Mouse (Mus musculus): Measurements from ENCODE around the gene Abhd2. TPM values are rescaled to one million over a fixed set of nuclear protein-coding genes. Genes with fewer than 3 reads are reported as not detected.

Abhd2 gene
- polyA plus RNA-seq, 1 experiment from 2014 or later, result 13.9 TPM

DNA sequence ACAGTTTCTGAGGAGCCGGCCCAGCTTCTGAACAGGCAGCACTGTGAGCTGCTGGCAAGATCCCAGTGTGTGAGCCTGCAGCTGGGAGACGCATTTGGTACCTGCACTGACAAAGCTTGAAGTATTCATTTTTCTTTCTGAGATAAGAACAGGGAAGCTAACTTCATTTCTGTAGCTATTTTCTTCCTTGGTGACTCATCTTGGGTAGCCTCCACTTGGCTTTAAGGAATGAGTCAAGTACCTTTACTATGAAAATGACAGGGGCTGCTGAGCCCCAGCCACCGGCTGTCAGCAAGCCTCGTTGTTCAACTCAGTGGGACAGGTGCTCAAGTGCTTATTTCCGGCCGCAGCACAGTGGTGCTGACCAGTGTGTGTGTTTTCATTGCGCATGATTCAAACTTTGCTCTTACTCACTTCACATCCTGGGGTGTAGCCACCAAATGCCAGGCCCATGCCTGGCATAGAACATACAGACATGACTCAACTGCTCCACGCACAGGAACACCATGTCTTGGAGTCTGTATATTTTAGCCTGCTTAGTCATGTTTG is 63.4 kb downstream of the Abhd2 start:
- H3K27me3 ChIP-seq, result no peaks in the 10 kb centered on the region
- no peaks in the 10 kb centered on the region for H3K9me3 ChIP-seq
- H3K36me3 ChIP-seq, result peaks cover 21% of the 10 kb centered on the region
- no peak overlapping the region for H3K27ac ChIP-seq
- no peak overlapping the region for H3K9ac ChIP-seq
- 93% methylated on average over 8 of the region's 8 CpGs for WGBS
- ATAC-seq (ENCODE audit: insufficient number of reproducible peaks, insufficient read depth, low FRiP score, low TSS enrichment, low read depth), result no peak
- H3K4me3 ChIP-seq, result no peak overlapping the region
- no peak overlapping the region for H3K4me2 ChIP-seq
- H3K4me1 ChIP-seq, result no peaks in the 10 kb centered on the region

DNA sequence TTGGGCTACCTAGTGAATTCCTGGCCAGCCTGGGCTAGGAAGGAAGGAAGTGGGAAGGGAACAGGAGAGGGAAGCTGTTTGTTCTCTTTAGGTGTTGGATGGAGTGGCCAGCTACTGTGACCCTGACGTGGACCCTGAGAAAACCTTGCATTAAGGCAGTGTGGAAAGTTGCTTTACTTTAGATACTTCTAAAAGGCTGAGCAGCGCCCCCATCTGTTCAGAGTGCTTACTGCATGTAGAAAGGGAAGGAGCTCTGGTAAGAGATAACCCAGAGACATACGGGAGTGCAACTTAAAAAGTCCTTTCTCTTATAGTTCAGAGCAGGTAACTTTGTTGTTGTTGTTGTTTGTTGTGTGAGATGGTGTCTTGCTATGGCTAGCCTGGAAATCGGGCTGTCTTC is 72.9 kb downstream of the Abhd2 start:
- Histone ChIP-seq H3K4me1 (no peaks in the 10 kb centered on the region), H3K36me3 (peaks cover 51% of the 10 kb centered on the region), H3K27ac (no peak overlapping the region), H3K9me3 (no peaks in the 10 kb centered on the region), H3K4me3 (no peak overlapping the region), H3K9ac (no peak overlapping the region), H3K27me3 (no peaks in the 10 kb centered on the region), H3K4me2 (no peak overlapping the region)
- WGBS, result 48% methylated on average over 4 of the region's 4 CpGs
- ATAC-seq (ENCODE audit: insufficient number of reproducible peaks, insufficient read depth, low FRiP score, low TSS enrichment, low read depth), result no peak

DNA sequence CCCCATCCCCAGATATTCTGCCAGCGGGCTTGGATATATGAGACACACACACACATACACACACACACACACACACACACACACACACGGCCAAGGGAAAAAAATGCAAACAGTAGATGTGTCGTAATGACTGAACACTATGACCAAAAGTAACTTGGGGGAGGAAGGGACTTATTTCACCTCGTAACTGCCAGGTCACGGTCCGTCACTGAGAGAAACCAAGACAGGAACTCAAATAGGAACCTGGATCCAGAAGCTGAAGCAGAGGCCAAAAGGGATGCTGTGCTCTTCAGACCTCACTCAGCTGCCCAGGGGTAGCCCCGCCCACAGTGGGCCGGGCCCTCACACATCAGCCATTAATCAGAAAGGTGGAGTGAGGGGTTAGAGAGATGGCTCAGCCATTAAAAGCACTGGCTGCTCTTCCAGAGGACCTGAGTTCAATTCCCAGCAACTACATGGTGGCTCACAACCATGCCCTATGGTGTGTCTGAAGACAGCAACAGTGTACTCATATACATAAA is 73.6 kb downstream of the Abhd2 start:
- H3K4me2 ChIP-seq, result no peak overlapping the region

DNA sequence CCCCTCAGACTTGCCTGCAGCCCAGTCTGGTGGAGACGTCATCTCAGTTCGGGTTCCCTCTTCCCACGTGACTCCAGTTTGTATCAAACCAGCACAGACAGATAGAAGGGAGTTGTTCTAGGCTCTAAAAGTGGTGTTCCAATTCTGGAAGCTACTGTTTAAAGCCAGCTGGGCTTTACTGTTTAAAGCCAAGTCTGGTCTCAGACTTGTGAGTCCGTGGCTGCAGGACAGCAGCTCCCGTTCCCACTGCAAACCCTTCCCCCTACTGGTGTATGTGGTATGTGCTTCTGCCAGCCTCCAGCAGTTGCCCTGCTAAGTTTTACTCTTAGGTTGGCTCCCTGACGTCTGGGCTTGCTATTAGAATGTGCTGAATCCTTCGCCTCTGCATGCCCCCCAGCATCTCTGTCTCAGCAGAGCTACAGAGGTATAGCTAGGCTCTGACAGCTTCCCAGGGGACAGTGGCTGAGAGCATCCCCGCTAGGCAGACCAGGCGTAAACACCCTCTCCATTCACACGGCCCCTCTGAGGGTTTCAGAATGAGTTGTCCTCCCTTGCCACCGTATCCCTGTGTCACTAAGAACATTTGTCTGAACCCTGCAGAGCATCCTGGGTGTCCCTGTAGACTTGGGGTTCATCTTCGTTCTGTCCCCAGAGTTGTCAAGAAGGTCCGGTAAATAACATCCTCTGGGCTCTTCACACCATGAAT is 74.3 kb downstream of the Abhd2 start:
- no peak for ATAC-seq (ENCODE audit: insufficient number of reproducible peaks, insufficient read depth, low FRiP score, low TSS enrichment, low read depth)
- Histone ChIP-seq H3K36me3 (peaks cover 62% of the 10 kb centered on the region), H3K9ac (no peak overlapping the region), H3K27ac (no peak overlapping the region), H3K9me3 (no peaks in the 10 kb centered on the region), H3K4me3 (no peak overlapping the region), H3K27me3 (no peaks in the 10 kb centered on the region), H3K4me1 (no peaks in the 10 kb centered on the region), H3K4me2 (no peak overlapping the region)
- 69% methylated on average over 13 of the region's 13 CpGs for WGBS

More for the DNA sequence above, 73.6 kb downstream of the Abhd2 start:
- Histone ChIP-seq H3K4me1 (no peaks in the 10 kb centered on the region), H3K27ac (no peak overlapping the region), H3K27me3 (no peaks in the 10 kb centered on the region), H3K4me3 (no peak overlapping the region), H3K9ac (no peak overlapping the region), H3K9me3 (no peaks in the 10 kb centered on the region), H3K36me3 (peaks cover 57% of the 10 kb centered on the region)
- no peak for ATAC-seq (ENCODE audit: insufficient number of reproducible peaks, insufficient read depth, low FRiP score, low TSS enrichment, low read depth)
- 73% methylated on average over 8 of the region's 8 CpGs for WGBS

DNA sequence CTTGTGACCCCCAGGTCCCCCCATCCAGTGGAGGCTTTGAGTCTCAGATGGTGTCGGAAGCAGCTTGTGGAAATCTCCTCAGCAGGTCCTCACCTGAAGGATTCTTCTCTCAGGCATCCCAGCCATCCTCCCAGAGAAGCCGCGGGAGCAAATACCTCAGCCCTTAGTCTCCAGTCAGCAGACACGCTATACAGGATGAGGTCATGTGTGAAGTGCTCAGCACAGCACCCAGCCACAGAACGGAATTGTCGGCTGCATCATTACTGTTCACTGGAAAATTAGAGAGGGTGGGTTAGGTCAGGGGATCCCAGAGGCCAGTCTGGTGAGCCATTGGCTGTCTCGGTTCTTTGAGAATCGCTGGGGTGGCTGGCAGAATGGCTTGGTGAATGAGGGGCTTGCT is 75.8 kb downstream of the Abhd2 start:
- no peak overlapping the region for H3K9ac ChIP-seq
- WGBS, result 84% methylated on average over 8 of the region's 8 CpGs
- no peaks in the 10 kb centered on the region for H3K4me1 ChIP-seq
- H3K9me3 ChIP-seq, result no peaks in the 10 kb centered on the region
- H3K36me3 ChIP-seq, result peaks cover 56% of the 10 kb centered on the region
- H3K4me2 ChIP-seq, result no peak overlapping the region
- no peak overlapping the region for H3K4me3 ChIP-seq
- no peaks in the 10 kb centered on the region for H3K27me3 ChIP-seq
- no peak for ATAC-seq (ENCODE audit: insufficient number of reproducible peaks, insufficient read depth, low FRiP score, low TSS enrichment, low read depth)
- H3K27ac ChIP-seq, result no peak overlapping the region

DNA sequence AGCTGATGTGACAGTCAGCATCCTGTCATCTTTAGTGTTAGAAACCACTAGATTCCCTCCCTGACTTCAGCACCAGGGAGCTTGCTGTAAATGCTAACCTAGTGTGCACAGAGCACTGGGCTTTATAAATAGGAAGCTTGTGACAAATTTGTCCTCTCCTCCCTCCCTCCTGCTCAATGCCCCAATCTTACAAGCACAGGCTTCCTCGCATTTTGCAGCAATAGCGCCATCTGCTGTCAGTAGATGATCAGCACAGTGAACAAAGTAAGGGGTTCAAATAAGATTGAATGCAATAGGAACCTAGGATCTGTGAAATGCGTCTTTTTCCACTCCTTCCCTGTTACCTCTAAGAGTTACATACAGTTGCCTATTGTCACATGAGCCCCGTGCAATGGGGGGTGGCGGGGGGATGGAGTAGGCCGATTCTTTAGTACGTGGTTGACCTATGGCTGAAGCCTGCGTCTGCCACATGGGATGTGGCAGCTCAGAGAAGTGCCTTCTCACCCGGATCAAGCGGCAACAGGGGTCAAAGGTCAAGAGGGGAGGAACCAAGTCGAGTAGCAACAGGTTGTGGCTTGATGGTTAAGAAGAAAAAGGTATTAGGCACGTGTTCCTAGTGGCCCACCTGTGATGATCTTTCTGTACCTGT is 76.9 kb downstream of the Abhd2 start:
- no peak for ATAC-seq (ENCODE audit: insufficient number of reproducible peaks, insufficient read depth, low FRiP score, low TSS enrichment, low read depth)
- Histone ChIP-seq H3K4me2 (no peak overlapping the region), H3K4me3 (no peak overlapping the region), H3K4me1 (no peaks in the 10 kb centered on the region), H3K36me3 (peaks cover 56% of the 10 kb centered on the region), H3K27ac (no peak overlapping the region), H3K9me3 (no peaks in the 10 kb centered on the region), H3K27me3 (no peaks in the 10 kb centered on the region), H3K9ac (no peak overlapping the region)
- WGBS, result 32% methylated on average over 12 of the region's 12 CpGs

DNA sequence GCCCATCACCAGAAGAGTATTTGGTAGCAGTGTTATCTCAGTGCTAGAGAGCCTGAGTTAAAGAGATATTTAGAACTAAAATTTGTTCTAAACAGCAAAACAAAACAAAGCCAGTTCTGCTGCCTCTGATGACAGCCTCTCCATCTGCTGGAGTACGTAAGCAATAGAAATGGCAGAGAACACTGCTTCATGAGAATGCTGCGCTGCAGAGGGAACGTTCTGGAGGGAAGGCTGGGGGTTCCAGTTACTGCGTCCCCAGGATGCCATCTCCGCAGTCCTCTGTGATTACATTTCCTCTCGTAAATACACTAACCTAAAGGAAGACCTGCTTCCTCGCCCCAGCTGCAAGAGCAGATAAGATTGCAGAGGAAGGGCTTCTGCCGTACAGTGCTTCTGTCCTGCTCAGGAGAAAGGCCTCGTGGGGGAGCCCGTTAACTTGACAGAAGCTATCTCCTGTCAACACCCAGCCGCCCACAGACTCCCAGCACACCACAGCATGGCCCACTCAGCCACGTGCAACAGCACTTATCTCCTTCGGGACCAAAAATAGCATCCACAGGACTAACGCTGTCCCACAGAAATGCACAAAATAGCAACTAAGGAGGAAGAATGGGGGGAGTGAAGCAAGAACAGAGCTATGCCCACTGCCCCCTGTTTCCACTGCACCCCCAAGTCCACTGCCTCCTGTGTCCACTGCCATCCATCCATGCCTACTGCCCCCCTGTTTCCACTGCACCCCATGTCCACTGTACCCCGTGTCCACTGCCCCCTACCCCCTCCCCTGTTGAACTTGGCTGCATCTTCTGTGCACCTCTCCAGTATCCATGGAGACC is 85.6 kb downstream of the Abhd2 start:
- no peaks in the 10 kb centered on the region for H3K9me3 ChIP-seq
- 80% methylated on average over 15 of the region's 15 CpGs for WGBS
- no peak overlapping the region for H3K4me3 ChIP-seq
- no peak overlapping the region for H3K4me2 ChIP-seq
- H3K9ac ChIP-seq, result no peak overlapping the region
- H3K36me3 ChIP-seq, result peaks cover 73% of the 10 kb centered on the region
- H3K27me3 ChIP-seq, result no peaks in the 10 kb centered on the region
- H3K4me1 ChIP-seq, result 0 out of 2 replicates have a peak, but pooled peaks cover 3% of the 10 kb centered on the region
- no peak for ATAC-seq (ENCODE audit: insufficient number of reproducible peaks, insufficient read depth, low FRiP score, low TSS enrichment, low read depth)
- no peak overlapping the region for H3K27ac ChIP-seq

GRCm38 (mm10) chr7:79359183-79359435 is 86.1 kb downstream of the Abhd2 start:
- Histone ChIP-seq H3K4me1 (0 out of 2 replicates have a peak, but pooled peaks cover 3% of the 10 kb centered on the region), H3K9ac (no peak overlapping the region), H3K36me3 (peaks cover 72% of the 10 kb centered on the region), H3K4me3 (no peak overlapping the region), H3K9me3 (no peaks in the 10 kb centered on the region), H3K27me3 (no peaks in the 10 kb centered on the region), H3K4me2 (no peak overlapping the region), H3K27ac (no peak overlapping the region)
- 88% methylated on average over 3 of the region's 3 CpGs for WGBS
- no peak for ATAC-seq (ENCODE audit: insufficient number of reproducible peaks, insufficient read depth, low FRiP score, low TSS enrichment, low read depth)

GRCm38 (mm10) chr7:79360056-79360455 is 87.1 kb downstream of the Abhd2 start:
- H3K27me3 ChIP-seq, result no peaks in the 10 kb centered on the region
- no peak overlapping the region for H3K27ac ChIP-seq
- ATAC-seq (ENCODE audit: insufficient number of reproducible peaks, insufficient read depth, low FRiP score, low TSS enrichment, low read depth), result no peak
- WGBS, result 62% methylated on average over 11 of the region's 11 CpGs
- H3K4me3 ChIP-seq, result no peak overlapping the region
- no peaks in the 10 kb centered on the region for H3K9me3 ChIP-seq
- H3K4me2 ChIP-seq, result no peak overlapping the region
- 0 out of 2 replicates have a peak, but pooled peaks cover 3% of the 10 kb centered on the region for H3K4me1 ChIP-seq
- peaks cover 65% of the 10 kb centered on the region for H3K36me3 ChIP-seq
- H3K9ac ChIP-seq, result no peak overlapping the region

DNA sequence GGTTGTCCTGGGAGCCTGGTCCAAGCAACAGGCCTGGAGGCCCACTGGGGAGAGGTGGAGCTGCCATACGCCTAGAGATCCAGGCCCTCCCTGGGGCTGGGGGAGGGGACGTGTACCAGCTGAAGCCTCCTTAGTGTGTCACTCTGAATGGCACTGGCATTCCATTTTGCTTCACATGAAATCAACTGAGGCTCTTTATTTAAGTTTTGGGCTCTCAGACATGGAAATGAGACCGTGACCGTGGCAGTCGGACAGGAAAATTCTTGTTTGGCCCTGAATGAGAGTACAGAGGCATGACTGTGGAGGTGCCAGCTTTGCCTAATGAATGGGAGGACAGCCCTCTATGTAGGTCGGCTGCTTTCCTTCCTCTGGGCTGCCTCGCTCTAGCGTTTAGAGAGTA is 89.2 kb downstream of the Abhd2 start:
- Histone ChIP-seq H3K36me3 (peaks cover 54% of the 10 kb centered on the region), H3K27me3 (no peaks in the 10 kb centered on the region), H3K27ac (peak overlapping the region; percentile 29; the same call in 1 of the 2 replicates), H3K9ac (no peak overlapping the region), H3K4me2 (no peak overlapping the region), H3K4me3 (no peak overlapping the region), H3K4me1 (0 out of 2 replicates have a peak, but pooled peaks cover 3% of the 10 kb centered on the region), H3K9me3 (no peaks in the 10 kb centered on the region)
- peak; percentile 45 for ATAC-seq (ENCODE audit: insufficient number of reproducible peaks, insufficient read depth, low FRiP score, low TSS enrichment, low read depth)
- 65% methylated on average over 8 of the region's 8 CpGs for WGBS

- ATAC-seq (ENCODE audit: insufficient number of reproducible peaks, insufficient read depth, low FRiP score, low TSS enrichment, low read depth), result no peak
- H3K9me3 ChIP-seq, result no peaks in the 10 kb centered on the region
- H3K27me3 ChIP-seq, result no peaks in the 10 kb centered on the region
- H3K4me2 ChIP-seq, result no peak overlapping the region
- no peak overlapping the region for H3K4me3 ChIP-seq
- peaks cover 48% of the 10 kb centered on the region for H3K36me3 ChIP-seq
- WGBS, result 91% methylated on average over 7 of the region's 7 CpGs
- peak overlapping the region; percentile 33; the same call in 1 of the 2 replicates for H3K27ac ChIP-seq
- no peak overlapping the region for H3K9ac ChIP-seq
- 0 out of 2 replicates have a peak, but pooled peaks cover 3% of the 10 kb centered on the region for H3K4me1 ChIP-seq
These were observed 89.8 kb downstream of the Abhd2 start for GRCm38 (mm10) chr7:79362830-79363229.

Data from embryonic facial prominence, embryonic 13.5 days (tissue).